Mouse (Mus musculus) stomach, postnatal 0 days (tissue): Measurements from ENCODE around the gene Fzd9.

Experiments used
- CTCF ChIP-seq: IDR thresholded peaks from 2 replicates; pipeline ENCODE4 v1.5.1; 2016; ENCODE audit warnings: antibody characterized with exemption, low read depth, mild to moderate bottlenecking, moderate library complexity
- EP300 ChIP-seq: optimal IDR thresholded peaks from 2 replicates; pipeline ENCODE3; 2016; ENCODE audit warnings: antibody characterized with exemption

DNA sequence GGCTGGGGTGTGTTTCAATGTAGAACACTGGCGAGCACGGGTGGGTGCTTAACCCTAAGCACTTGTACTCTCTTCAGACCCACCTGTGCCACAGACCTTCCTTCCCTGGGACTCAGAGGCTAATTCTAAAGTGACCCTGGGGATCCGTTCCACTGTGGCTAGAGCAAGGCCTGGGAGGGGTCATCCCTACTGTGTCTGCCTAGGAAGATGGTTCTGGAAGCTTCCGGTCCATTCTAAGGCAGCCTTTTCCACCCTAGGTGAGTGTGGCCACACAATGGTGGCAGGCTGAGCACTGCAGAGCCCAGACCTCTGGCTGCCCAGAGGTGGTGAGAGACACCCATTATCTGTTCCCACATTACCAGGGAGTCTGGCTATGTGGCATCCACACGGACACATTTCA is 35.9 kb upstream of the Fzd9 start:
- no peak for TF ChIP-seq CTCF
- no peak for TF ChIP-seq EP300
